Mouse (Mus musculus): Measurements from ENCODE around the gene Gm6034.

GRCm38 (mm10) chr17:36001966-36002365, 40.8 kb upstream of the Gm6034 start:
- TF ChIP-seq CTCF (IDR thresholded peaks at IDR 0.05; ENCODE audit: control insufficient read depth, insufficient read depth, low read length): no peak
- TF ChIP-seq POLR2A (IDR thresholded peaks at IDR 0.05; ENCODE audit: borderline replicate concordance, control insufficient read depth, low read depth, low read length): no peak
